Mouse (Mus musculus) heart, embryonic 16.5 days (tissue): ENCODE measurements around the gene Ranbp3. TPM values are rescaled to one million over a fixed set of nuclear protein-coding genes. Genes with fewer than 3 reads are reported as not detected.
"Not testable (repeated sequence)": the region's sequence is repeated elsewhere in the genome, so short reads cannot be mapped to it uniquely, and the experiment has no call there.

ENCODE experiments used
- ATAC-seq: fragments of 200-750 bp; cut with Nextera tagmentation; replicated peaks from 2 replicates; pipeline ENCODE4 v1.8.0; 2017; ENCODE audit warnings: moderate number of reproducible peaks; ENCODE audit not compliant: insufficient read depth, low FRiP score; ENCODE audit errors: extremely low read depth
- H3K27ac ChIP-seq: fragments of 300-500 bp; sonication (generic); 2 replicates; pipeline ENCODE4 v1.5.1; 2014; ENCODE audit warnings: mild to moderate bottlenecking, low read length, control low read depth, moderate library complexity
- H3K27me3 ChIP-seq: fragments of 300-500 bp; sonication (generic); 2 replicates; pipeline ENCODE4 v1.6.1; 2014; ENCODE audit warnings: low read length, mixed read lengths; ENCODE audit not compliant: control insufficient read depth, insufficient read depth
- H3K36me3 ChIP-seq: fragments of 300-500 bp; sonication (generic); 2 replicates; pipeline ENCODE4 v1.6.1; 2014; ENCODE audit not compliant: control insufficient read depth, insufficient read depth
- H3K4me1 ChIP-seq: fragments of 300-500 bp; sonication (generic); 2 replicates; pipeline ENCODE4 v1.6.1; 2014; ENCODE audit warnings: low read length, mixed read lengths; ENCODE audit not compliant: control insufficient read depth, insufficient read depth
- H3K4me2 ChIP-seq: fragments of 300-500 bp; sonication (generic); 2 replicates; pipeline ENCODE4 v1.6.1; 2014; ENCODE audit warnings: low read depth, mild to moderate bottlenecking, control low read depth, low read length
- H3K4me3 ChIP-seq: fragments of 300-500 bp; sonication (generic); 2 replicates; pipeline ENCODE4 v1.5.1; 2014; ENCODE audit warnings: mild to moderate bottlenecking, control low read depth, low read length
- H3K9ac ChIP-seq: fragments of 300-500 bp; sonication (generic); 2 replicates; pipeline ENCODE4 v1.6.1; 2014; ENCODE audit warnings: low read length, control low read depth
- H3K9me3 ChIP-seq: fragments of 300-500 bp; sonication (generic); replicated peaks from 2 replicates; pipeline ENCODE4 v1.6.1; 2016; ENCODE audit warnings: low read length; ENCODE audit not compliant: control insufficient read depth
- WGBS: fragments of 180-500 bp; shearing (Covaris S2); extraction: QIAGEN DNeasy Blood & Tissue Kit; methylation state at CpG from one replicate; pipeline ENCODE4 v1.1.7; 2014; 5-methylcytosine and 5-hydroxymethylcytosine counted together
- polyA plus RNA-seq: library from polyadenylated mRNA; unstranded; fragments of >200 nt; fragmentation: Nextera tagmentation; extraction: Ambion mirVana; gene quantifications from 2 replicates; pipeline ENCODE4 v1.2.1, GENCODE M21; 2015

Ranbp3 gene
- 63.1 and 64.3 TPM in 2 replicates for polyA plus RNA-seq

DNA sequence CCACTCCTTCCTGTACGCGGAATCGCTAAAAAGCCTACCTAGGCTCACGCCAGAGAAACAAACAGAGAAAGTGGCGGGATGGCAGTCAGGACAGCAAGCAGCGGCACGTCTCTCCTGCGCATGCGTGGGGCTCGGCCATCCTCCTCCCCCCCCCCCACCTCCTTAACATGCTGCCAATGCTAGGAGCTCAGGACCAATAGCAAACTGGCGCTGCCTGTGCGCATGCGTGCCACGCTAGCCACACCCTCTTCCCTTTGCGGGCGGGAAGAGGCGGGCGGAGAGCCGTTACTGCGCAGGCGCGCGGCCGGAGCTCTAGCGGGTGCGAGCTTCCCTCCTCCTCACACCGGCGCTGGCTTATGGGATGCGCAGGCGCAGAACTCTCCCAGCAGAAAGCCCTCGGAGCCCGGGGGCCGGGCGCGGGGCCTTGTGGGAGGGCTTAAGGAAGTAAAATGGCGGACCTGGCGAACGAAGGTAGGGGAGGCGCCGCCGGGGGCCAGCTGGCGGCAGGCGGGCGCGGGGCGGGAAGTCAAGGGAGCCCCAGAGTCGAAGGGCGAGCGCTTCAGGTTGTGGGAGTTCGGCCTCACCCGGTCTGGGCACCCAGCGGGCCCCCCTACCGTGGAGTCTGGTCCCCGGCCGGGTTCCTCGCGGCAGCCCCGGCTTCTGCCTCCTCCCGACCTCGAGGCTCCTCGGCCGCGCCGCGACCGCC, at the start of gene Ranbp3:
Ranbp3 (plus strand) TSS at position 354 of the 706 bp plus-strand sequence.
- 0% methylated on average over 63 of the region's 66 CpGs for WGBS
- Histone ChIP-seq H3K4me2 (peak within 1 kb of the TSS; percentile 83), H3K9me3 (no peaks in the 10 kb centered on the region), H3K9ac (peak within 1 kb of the TSS; percentile 88), H3K4me1 (peaks cover 14% of the 10 kb centered on the region), H3K27me3 (no peaks in the 10 kb centered on the region), H3K27ac (peak within 1 kb of the TSS; percentile 95), H3K4me3 (peak within 1 kb of the TSS; percentile 66), H3K36me3 (peaks cover 7% of the 10 kb centered on the region; the same call in 1 of the 2 replicates)
- ATAC-seq, result peak; percentile 94

DNA sequence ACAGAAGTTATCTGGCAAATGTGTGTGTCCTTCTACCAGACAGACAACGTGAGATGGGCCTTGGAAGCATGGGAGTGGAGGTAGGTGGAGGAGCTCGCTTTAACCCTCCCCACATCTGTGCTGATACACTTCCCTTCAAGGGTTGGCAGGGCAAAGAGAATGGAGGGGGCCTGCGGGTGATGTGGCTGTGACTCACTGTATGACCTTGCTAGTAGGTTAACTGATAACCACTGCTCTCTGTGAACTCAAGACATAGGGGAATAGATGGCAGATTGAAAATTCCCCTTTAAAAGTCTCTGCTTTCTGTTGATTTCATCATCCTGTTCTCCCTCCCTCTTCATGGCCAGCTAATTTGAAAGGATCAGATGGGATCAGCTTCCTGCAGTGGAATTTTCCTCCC, 47.6 kb upstream of the Ranbp3 start:
- Histone ChIP-seq H3K4me3 (peak overlapping the region; percentile 91; the same call in 1 of the 2 replicates), H3K4me1 (peaks cover 20% of the 10 kb centered on the region), H3K27me3 (no peaks in the 10 kb centered on the region), H3K27ac (no peak overlapping the region), H3K36me3 (peaks cover 22% of the 10 kb centered on the region), H3K9ac (no peak overlapping the region), H3K4me2 (peak overlapping the region; percentile 75), H3K9me3 (no peaks in the 10 kb centered on the region)
- 49% methylated on average over 3 of the region's 3 CpGs for WGBS
- ATAC-seq, result no peak

DNA sequence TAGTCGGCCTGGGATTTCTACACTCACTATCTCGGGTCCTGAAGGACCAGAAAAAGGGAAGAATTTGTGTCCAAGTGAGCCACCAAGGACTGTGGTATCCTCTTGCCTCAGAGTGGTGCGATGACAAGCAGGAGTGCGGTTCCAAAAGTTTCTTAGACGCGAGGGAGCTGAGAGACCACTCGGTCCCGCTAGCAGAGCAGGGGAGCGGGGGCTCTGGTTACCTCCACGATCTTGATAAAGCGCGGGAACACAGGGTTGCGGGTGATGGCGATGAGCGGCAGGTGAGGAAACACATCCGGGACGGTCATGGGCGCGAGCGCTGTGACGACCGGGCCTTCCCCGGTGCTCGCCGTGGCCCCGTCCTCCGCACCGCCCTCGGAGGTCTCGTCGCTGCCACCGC, 46.8 kb upstream of the Ranbp3 start:
- Histone ChIP-seq H3K4me3 (peak overlapping the region; percentile 91), H3K27me3 (no peaks in the 10 kb centered on the region), H3K27ac (peak overlapping the region; percentile 56; the same call in 1 of the 2 replicates), H3K9me3 (no peaks in the 10 kb centered on the region), H3K36me3 (peaks cover 16% of the 10 kb centered on the region), H3K9ac (peak overlapping the region; percentile 91), H3K4me1 (peaks cover 20% of the 10 kb centered on the region), H3K4me2 (peak overlapping the region; percentile 75)
- WGBS, result under 1% methylated on average over 30 of the region's 32 CpGs
- ATAC-seq, result no peak

DNA sequence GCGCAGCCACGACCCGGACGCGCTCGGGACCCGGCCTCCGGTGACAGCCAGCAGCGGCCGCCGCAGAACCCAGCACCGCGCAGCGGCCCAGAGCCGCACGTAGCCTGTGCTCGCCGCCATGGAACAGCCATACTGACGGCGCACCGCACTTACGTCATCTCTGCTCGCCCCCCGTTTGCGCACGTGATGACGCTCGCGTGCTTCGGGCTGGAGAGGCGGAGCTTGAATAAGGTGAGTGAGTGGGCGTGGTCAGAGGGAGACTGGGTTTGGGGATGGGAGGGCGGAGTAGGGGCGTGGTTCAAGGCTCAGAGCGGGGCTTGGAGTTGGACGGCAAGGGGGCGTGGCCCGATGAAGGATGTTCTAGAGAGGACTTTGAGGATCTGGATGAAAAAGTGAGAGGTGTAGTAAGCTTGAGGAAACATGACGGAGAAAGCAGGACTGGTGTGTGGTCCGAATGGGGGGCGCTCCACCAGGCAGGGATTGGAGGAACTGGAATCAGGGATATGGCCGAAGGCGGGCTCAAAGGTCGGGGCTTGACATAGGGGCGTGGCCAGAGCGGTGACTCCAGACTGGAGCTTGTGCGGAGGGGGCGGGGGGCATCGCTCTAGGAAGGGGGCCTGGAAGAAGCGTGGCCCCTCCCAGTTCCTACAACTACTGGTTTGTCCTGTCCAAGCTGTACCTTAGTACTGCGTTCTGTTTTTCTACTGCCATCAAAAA, 46.2 kb upstream of the Ranbp3 start, which contains the start of gene Lonp1:
Lonp1 (minus strand) TSS at position 134 of the 717 bp plus-strand sequence.
- Histone ChIP-seq H3K27ac (peak within 1 kb of the TSS; percentile 56), H3K27me3 (no peaks in the 10 kb centered on the region), H3K9ac (peak within 1 kb of the TSS; percentile 91), H3K4me1 (peaks cover 20% of the 10 kb centered on the region), H3K4me3 (peak within 1 kb of the TSS; percentile 91), H3K9me3 (no peaks in the 10 kb centered on the region), H3K4me2 (peak within 1 kb of the TSS; percentile 75), H3K36me3 (peaks cover 11% of the 10 kb centered on the region)
- WGBS, result under 1% methylated on average over 51 of the region's 51 CpGs
- peak; percentile 92 for ATAC-seq

DNA sequence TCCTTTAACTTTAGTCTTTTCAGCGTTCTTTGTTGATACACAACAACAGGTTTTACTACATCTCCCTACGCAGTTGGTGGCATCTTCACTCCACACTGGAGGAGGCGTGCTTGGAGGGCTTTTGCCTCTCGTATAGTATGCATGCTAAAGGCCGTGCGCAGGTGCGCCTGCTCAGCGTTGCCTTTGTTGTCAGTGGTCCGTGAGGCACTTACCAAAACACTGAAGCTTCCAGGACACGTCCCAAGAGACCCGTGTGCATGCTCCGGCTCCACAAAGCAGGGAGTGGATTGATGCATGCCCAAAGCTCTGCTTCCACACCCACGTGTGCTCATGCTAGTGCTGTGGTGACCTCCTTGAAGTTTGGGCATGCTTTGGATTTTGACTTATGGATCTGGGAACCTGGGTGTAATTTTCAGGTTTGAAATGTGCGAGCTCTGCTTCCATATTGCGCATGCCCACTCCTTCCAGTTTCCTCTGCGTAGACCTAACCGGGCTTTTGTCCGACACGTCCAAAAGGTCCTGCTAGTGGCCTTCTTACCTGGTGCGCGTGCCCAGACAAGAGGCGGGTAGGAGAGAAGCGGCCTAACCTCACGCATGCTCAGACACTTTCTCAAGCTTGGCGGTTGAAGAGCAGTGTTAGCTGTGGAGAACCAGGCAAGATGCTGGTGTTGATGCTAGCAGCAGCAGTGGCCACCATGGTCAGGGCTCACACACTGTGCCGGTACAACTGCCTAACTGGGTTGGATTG, 45.4 kb upstream of the Ranbp3 start, which contains the start of gene Catsperd:
Catsperd (plus strand) TSS at position 614 of the 748 bp plus-strand sequence.
- ATAC-seq, result no peak
- Histone ChIP-seq H3K9ac (peak within 1 kb of the TSS; percentile 57), H3K9me3 (no peaks in the 10 kb centered on the region), H3K27me3 (no peaks in the 10 kb centered on the region), H3K27ac (peak within 1 kb of the TSS; percentile 50), H3K36me3 (peaks cover 8% of the 10 kb centered on the region), H3K4me3 (peak within 1 kb of the TSS; percentile 91), H3K4me1 (peaks cover 20% of the 10 kb centered on the region), H3K4me2 (peak within 1 kb of the TSS; percentile 75)
- WGBS, result 9% methylated on average over 26 of the region's 26 CpGs

DNA sequence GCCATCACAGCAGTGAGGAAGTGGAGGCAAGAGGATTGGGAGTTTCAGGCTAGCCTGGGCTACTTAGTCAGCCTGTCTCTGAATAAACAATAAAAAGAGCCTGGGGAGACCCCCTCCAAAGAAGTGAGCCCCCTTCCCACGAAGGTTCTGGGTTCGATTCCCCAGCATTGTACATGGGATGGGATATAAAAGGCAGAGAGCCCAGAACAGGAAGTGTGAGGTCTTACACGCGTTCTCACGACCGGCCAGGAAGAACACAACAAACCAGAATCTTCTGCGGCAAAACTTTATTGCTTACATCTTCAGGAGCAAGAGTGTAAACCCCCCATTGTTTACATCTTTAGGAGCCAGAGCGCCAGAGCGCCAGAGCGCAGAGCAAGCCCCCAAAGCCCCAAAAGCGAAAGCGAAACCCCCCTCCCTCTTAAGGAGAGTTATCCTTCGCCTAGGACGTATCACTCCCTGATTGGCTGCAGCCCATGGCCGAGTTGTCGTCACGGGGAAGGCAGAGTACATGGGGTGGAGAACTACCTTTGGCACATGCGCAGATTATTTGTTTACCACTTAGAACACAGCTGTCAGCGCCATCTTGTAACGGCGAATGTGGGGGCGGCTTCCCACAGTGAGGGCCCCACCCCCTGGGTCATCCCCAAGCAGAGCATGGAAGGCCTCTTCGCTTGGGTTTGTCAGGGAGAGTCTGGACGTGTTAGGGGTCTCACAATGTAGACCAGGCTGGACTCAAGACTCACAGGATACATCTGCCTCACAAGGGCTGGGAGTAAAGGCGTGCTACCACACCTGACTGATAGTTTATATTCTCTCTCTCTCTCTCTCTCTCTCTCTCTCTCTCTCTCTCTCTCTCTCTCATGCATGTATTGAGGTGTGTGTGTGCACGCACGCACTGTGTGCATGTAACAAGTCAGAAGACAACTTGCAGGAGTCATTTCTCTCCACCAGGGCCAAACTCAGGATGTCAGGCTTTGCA, 43.0 kb upstream of the Ranbp3 start:
- H3K4me2 ChIP-seq, H3K36me3 ChIP-seq, H3K9me3 ChIP-seq, ATAC-seq, H3K27ac ChIP-seq, H3K27me3 ChIP-seq, H3K4me3 ChIP-seq, H3K9ac ChIP-seq: not testable (repeated sequence)
- H3K4me1 ChIP-seq, result peaks cover 17% of the 10 kb centered on the region
- WGBS, result 79% methylated on average over 27 of the region's 27 CpGs

DNA sequence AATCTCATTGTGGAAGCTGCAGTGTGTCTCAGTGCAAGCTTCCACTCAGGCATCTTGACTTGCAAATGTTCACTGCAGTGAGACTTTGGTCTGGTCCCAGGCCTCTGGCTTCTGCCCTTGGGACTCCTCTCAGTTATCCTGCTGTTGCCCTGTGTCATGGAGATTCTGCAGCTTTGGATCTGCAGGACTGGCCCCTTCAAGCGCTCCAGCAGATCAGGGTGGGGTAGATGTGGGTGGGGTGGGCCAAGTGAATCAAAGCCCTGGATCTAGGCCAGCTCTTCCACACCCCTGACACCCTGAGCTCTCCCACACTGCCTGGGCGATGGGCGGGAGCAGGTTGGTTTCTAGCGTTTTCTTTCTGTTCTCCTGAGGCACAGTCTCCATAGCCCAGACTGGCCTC, 41.3 kb upstream of the Ranbp3 start:
- no peak for ATAC-seq

DNA sequence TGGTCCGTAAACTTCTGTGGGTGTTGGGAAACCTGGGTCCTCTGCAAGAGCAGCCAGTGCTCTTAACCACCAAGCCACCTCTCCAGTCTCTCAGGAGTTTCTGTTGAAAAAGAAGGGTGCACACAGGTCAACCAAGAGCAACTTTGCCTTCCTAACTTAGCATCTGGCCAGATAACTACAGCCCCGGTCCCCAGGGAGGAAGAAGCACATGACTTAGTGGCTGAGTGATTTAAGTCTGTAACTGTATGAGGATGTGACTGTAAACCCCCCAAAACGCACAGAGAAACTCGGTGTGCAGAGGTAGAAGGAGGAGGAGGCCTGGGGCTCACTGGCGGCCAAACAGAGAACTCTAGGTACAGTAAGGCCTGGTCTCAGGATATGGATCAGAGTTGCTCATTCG, 39.1 kb upstream of the Ranbp3 start:
- no peak overlapping the region for H3K27ac ChIP-seq
- H3K4me2 ChIP-seq, result no peak overlapping the region
- WGBS, result 82% methylated on average over 6 of the region's 6 CpGs
- H3K9ac ChIP-seq, result no peak overlapping the region
- no peak for ATAC-seq
- H3K4me1 ChIP-seq, result no peaks in the 10 kb centered on the region
- H3K9me3 ChIP-seq, result no peaks in the 10 kb centered on the region
- H3K36me3 ChIP-seq, result no peaks in the 10 kb centered on the region
- H3K4me3 ChIP-seq, result no peak overlapping the region
- H3K27me3 ChIP-seq, result no peaks in the 10 kb centered on the region

More for the DNA sequence above, 41.3 kb upstream of the Ranbp3 start:
- no peaks in the 10 kb centered on the region for H3K36me3 ChIP-seq
- H3K4me2 ChIP-seq, result no peak overlapping the region
- H3K27ac ChIP-seq, result no peak overlapping the region
- H3K9me3 ChIP-seq, result no peaks in the 10 kb centered on the region
- WGBS, result 63% methylated on average over 4 of the region's 4 CpGs
- H3K4me1 ChIP-seq, result peaks cover 5% of the 10 kb centered on the region
- no peaks in the 10 kb centered on the region for H3K27me3 ChIP-seq
- no peak overlapping the region for H3K9ac ChIP-seq
- H3K4me3 ChIP-seq, result no peak overlapping the region
